Mouse (Mus musculus) lung, postnatal 36 days (tissue): ENCODE measurements around the gene Paxbp1.
"Not testable (repeated sequence)": the region's sequence is repeated elsewhere in the genome, so short reads cannot be mapped to it uniquely, and the experiment has no call there.

ENCODE experiments used
- DNase-seq: peaks from one replicate; pipeline ENCODE4 v3.0.0; 2022; ENCODE audit warnings: mixed read lengths

Paxbp1 gene

GRCm38 (mm10) chr16:91044270-91045182 is at the start of gene Paxbp1:
Gene Paxbp1, minus strand, starts transcription at chr16:91044543.
- peak; percentile 99 for DNase-seq

- DNase-seq: no peak
These were observed 42.4 kb upstream of the Paxbp1 start for GRCm38 (mm10) chr16:91086642-91087306.

GRCm38 (mm10) chr16:91085239-91085825 is 41.0 kb upstream of the Paxbp1 start:
- no peak for DNase-seq

GRCm38 (mm10) chr16:91084307-91085238 is 40.2 kb upstream of the Paxbp1 start:
- DNase-seq: no peak

- DNase-seq: no peak
These were observed 38.8 kb upstream of the Paxbp1 start for GRCm38 (mm10) chr16:91083002-91083646.

- DNase-seq: peak; percentile 86
These were observed 37.2 kb upstream of the Paxbp1 start for GRCm38 (mm10) chr16:91081508-91081907.

GRCm38 (mm10) chr16:91076180-91076579 is 31.8 kb upstream of the Paxbp1 start:
- peak; percentile 50 for DNase-seq

GRCm38 (mm10) chr16:91075423-91075822 is 31.1 kb upstream of the Paxbp1 start:
- not testable (repeated sequence) for DNase-seq

GRCm38 (mm10) chr16:91073163-91073892 is 29.0 kb upstream of the Paxbp1 start:
- peak; percentile 95 for DNase-seq

GRCm38 (mm10) chr16:91072256-91072655 is 27.9 kb upstream of the Paxbp1 start:
- no peak for DNase-seq

- DNase-seq: no peak
These were observed 24.6 kb upstream of the Paxbp1 start for GRCm38 (mm10) chr16:91068969-91069368.

GRCm38 (mm10) chr16:91067122-91067521 is 22.8 kb upstream of the Paxbp1 start:
- DNase-seq: no peak

GRCm38 (mm10) chr16:91064583-91065365 is 20.4 kb upstream of the Paxbp1 start:
- DNase-seq: no peak

- DNase-seq: no peak
These were observed 19.4 kb upstream of the Paxbp1 start for GRCm38 (mm10) chr16:91063786-91064185.

- DNase-seq: peak; percentile 19
These were observed 17.4 kb upstream of the Paxbp1 start for GRCm38 (mm10) chr16:91061531-91062318.

- no peak for DNase-seq
These were observed 13.4 kb upstream of the Paxbp1 start for GRCm38 (mm10) chr16:91057741-91058140.

- DNase-seq: no peak
These were observed 12.9 kb upstream of the Paxbp1 start for GRCm38 (mm10) chr16:91057261-91057660.

- peak; percentile 37 for DNase-seq
These were observed 11.9 kb upstream of the Paxbp1 start for GRCm38 (mm10) chr16:91056043-91056821.

- no peak for DNase-seq
These were observed 10.8 kb upstream of the Paxbp1 start for GRCm38 (mm10) chr16:91055150-91055549.
